Mouse (Mus musculus): ENCODE results near the gene Igf1.

Gene Igf1

DNA sequence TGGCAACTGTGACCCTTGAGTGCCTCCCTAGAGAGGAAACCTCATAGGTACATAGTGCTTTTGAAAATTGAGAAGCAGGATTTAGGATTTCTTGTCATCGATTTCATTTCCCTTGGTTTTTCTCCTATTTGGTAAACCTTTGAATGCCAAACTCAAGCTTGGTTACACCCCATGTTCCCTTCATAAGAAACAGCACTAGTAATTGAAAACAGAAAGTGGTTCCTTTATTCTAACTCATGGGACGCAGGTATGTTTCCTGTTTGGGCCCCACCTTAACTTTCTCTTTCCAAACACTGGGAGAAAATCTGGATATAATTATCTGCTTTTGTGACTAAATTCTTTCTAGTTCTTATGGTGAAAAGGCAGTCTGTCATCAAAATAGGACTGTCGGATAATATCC lies 40.8 kb downstream of the Igf1 start:
- DNase-seq: no peak

DNA sequence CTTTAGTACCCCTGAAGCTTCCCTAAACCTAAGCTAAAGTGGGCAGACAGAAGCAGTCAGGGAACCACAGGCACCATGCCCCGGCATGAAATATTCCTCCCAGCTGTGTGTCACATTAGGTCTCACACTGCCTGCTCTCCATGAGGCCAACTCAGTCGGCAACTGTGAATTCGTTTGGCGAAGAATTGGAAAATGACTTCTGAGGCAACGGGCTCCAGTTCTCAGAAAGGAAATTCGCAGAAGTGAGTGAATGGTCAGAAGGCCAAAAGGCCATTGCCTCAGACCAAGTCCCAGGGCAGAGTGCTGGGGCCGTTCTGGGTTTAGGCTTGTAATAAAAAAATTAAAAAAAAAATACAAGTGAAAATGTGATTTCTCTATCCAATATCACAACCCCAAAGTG lies 43.9 kb downstream of the Igf1 start:
- no peak for DNase-seq

DNA sequence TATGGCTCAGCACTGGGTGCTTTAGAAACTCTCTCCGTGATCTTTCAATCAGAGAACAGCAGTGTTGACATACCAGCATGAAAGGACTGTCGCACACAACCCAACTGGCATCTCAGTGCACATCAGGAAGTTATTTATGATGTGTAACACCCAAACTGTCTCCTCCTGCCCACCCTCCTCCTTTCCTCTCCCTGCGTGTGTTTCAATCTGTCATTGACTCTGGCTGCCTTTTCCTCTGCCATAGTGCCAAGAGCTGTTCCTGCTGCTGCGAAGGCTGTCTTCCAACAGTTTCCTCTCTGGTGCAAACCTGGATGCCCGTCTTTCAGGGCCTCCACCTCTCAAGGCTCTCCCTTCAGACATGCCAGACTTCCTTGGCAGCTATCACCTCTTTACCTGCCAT lies 46.3 kb downstream of the Igf1 start:
- DNase-seq: no peak

DNA sequence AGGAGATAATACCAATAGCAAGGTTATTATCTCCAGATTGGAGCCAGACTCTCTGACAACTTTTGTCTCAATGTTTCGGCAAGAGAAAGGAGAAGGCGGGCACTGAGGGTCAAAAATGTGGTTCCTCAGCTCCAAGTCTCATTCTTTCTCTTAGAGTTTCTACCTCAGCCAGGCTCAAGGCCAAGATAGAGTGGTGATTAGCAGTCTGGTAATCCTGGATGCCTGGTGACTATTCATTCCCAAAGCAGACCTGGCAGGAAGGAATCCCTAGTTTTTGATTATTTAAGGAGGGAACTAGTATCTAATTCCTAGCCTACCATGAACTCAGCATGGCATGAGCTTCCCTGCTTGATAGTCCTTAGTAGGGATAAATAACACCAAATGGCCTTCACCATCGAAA lies 47.0 kb downstream of the Igf1 start:
- DNase-seq: no peak

DNA sequence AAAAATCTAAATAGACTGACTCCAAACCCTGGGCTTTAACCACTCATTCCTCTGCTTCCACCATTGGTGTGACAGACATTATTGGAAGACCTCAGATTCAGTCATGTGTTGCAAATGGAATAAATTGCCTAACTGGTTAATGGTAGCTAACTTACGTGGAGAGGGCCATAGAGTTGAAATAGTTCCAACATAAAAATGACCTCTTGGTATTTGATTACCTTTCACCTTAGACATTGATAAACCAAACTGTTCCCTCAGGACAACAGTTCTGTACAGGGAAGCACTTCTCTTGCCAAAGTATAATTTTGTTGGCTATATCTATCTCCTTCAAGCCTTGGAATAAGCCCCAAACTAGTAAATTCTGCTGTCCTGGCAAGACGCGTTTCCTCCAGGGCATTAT lies 48.1 kb downstream of the Igf1 start:
- no peak for DNase-seq

DNA sequence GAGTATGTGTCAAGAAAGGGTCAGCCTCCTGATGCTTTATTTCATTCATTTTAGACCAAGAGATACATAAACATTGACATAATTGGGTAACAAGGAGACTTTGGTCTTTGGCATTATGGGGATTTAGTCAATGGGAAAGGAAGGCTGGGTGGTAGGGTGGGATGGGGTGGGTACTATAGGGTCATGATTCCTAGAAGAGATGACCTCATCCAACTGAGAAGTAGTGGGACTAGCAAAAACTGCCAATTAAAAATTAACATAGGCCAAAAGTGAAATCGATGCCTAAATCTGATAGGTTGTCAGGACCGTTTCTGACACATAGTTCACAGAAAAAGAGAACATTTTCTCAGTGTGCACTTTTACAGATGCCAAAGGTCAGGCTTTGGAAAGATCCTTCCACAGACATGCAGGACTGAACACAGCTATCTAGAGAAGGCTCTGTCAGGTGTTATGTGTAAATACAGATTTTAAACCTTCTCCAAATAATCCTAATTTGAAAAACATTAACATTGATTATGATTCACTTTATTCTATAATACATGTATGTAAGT lies 48.8 kb downstream of the Igf1 start:
- no peak for DNase-seq

DNA sequence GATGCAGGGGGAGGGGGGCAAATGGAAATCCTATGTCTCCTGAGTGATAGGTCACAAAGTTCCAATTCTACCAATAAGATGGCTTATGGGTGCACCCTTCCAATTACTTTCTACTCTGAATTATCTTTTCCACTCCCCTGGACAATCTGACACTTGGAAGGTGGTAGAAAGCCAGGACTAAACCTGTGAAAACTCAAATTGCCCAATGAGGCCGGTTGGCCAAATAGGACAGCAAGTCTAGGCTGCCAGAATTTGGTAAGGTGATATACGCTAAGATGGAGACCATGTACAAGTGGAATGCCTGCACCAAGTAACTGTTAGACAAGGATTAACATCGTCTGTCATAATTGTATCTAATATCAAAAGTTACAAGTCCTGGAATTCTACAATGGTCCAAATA lies 55.8 kb downstream of the Igf1 start:
- no peak for DNase-seq

DNA sequence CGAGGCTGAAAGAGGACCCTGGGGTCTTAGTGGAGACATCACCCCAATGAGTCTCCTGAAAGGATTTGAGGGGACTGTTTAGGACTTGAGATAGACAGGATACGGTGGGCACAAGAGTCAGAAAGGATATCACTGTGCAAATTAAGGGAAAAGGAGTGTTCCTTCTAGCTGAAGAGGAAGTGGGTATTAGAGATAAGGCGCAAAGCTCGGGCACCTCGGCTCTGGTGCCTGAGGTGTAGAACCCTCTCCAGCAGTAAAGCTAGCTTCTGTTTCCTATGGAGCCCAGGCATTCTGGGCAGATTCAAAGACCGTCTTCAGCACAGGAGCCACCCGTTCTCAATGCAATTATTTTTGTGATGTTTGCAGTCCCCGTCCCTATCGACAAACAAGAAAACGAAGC lies 56.9 kb downstream of the Igf1 start:
- no peak for DNase-seq

DNA sequence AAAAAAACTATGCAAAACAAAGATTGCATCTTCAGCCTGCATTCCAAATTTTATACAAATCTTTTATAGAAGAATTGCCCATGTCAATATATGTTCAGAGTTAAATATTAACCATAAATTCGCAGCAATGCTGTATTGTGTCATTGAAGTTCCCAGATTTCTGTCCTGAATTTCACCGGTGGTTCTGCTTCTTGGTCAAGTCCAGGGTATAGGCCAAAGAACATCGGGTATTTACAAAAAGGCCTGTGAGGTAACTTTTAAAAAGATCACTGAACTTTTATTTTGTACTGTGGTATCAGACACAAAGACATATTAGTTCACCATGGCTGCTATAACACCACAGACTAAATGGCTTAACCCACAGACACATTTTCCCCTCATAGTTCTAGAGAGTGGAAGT lies 57.7 kb downstream of the Igf1 start:
- no peak for DNase-seq

DNA sequence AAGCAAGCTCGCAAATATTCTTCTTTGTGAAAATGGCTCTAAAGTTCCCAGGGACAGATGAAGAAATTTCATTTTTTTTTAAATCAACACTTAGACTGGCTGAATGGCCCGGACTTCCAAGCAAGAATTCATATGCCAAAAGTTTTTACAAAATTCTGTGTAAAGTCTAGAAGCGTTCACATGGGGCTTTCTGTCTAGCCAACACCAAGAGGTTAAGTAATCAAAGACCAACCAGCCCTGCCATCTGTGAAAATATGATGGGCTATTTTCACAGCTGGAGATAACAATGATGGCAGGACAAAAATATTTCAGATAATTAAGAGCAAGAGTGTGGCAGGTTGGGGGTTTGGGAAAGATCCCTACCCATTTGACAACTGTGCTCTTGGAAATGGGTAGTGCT lies 64.2 kb downstream of the Igf1 start:
- DNase-seq: no peak

DNA sequence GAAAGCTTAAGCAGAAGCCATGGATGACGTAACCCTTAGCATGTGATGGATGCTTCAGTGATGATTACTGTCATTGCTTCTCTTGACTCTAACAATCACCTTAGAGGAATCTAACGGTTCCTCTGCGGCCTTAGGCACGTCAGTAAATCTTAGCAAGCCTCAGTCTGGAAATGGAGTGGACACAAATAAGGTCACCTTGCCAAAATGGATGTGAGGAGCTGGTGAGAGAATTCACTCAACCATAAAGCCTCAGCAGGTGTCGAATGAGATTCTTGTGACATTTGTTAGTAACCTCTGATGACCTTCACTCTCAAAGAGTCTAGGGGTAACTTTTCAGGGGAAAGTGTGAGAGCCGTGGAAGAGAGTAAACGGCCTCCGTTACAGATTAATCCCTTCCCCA lies 68.5 kb downstream of the Igf1 start:
- DNase-seq: no peak

DNA sequence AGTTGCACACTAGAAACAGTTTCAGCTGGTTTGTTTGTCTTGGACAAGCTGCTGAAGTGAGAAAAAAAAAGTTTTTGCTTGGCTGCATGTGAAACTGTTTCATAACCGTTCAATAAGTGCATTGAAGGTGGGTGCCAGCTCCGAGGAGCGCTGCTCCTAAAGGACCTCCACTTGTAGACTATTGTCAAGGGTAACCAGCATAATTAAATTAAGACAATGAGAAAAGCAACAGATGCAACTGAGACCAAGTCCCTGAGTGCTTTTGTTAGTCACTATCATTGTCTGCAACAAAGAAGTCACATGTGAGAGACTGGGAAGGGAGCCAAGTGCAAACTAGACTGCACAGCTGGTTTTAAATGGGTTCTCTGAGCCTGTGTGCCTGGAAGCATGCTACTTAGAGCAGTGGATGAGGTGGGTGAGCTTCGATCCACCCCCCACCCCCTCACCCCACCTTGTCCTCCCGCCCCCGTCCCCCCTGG lies 69.1 kb downstream of the Igf1 start:
- DNase-seq: peak; percentile 60

DNA sequence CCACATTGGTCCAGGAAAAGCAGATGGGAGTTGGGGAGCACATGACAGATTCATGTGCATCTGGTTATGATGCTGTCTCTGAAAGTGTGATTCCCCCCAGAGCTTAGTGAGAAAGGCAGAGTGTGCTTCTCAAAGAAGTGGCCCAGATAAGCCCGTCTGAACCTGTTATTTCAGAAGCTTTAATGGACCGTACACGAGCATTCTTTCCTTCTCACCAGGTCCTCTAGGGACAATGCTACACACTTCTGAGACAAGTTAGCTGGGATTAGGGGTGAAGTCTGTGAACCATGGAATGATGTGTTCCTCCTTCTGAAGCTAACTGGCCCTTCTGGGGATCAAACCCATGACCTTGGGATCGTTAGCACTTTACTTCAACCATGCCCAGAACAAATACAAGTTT lies 90.1 kb downstream of the Igf1 start:
- DNase-seq: no peak

DNA sequence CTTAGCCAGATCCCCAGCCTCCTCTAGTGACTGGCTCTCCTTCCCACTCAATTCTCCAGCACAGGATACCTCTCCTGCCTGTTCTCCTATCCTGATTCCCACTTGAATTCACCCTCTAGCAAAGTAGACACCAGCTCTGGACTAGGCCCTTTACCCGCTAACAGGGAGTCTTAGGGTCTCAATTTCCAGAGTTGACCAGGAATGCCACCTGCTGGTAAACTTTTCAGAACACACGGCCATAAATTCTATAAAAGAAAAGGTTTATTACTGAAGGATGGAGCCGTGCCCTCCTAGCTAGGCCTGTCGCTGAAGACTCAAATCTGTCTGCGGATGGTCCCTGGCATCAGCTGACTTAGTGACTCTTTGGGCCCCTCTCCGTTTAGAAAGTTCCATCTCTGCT lies 113.5 kb downstream of the Igf1 start:
- DNase-seq: no peak

DNA sequence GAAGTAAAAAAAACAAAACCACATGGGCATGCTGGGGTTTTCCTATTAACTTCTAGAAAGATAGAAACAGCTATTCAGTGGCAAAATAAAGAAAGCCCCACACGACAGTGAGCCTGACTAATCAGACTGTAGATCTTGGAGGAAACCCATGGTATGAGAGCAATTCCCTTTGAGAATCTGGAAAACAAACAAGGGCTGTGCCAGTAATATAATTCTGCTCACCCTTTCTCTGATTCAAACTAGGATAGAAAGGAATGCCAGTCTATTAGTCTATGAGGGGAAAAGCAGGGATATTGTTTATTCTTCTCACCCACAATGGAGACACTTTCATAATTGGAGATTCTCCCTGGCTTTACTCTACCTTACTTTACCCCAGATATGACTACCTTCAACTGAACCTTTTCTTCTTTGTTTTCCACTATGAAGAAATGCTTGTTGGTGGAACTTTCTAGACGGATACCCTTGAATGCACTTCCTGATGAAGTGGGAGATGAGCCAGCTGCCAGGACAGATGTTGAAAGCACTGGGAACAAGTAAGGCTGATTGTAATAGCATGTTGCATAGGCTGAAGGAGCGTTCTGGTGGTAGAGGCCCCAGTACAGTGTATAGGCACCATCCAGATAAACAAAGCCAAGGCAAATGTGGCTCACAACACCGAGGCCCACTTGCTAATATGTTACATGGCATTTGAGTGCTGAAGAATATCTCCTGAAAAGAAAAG lies 116.0 kb downstream of the Igf1 start:
- DNase-seq: no peak

DNA sequence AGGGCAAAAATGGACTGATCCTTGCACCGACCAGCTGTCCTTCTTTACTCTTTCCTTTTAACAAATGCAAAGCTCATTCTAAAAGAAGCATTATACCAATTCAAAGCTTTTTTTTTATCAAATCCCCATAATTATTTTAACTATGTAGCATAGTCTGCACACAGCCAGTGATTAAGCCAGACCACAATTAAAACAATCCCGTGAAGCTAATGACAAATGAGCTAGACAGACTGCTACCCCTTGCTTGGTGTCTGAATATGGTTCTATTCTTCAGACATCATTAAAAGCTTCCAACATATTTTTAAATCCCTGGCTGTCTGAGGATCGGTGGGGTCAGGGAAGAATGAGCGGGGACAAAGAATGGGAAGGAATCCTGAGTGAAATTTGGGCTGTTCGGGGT lies 127.3 kb downstream of the Igf1 start:
- DNase-seq: no peak

DNA sequence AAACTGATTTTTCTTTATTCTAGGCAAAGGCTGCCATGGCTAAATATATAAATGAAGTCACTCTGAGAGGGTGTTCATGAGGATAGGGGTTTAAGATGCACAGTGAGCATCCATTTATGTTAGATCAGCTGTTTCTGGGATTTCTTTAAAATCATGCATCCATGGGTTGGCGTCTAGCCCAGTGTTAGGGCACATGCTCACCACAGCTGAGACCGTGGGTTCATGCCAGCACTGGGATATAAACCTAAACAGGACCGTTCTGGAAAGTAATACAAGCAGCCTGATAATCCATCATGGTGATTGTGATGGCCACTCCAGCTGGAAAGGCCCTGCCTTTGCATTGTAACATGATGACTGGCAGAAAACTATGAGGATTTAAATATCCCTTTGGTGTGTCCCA lies 128.1 kb downstream of the Igf1 start:
- no peak for DNase-seq
